Mouse (Mus musculus): ENCODE data around the gene Tacr2. TPM values are rescaled to one million over a fixed set of nuclear protein-coding genes. Genes with fewer than 3 reads are reported as not detected.

Gene Tacr2
- polyA plus RNA-seq, 1 experiment from 2014 or later = not detected

- no peaks in the 10 kb centered on the region for H3K27me3 ChIP-seq
- H3K4me2 ChIP-seq (replicated peaks) = no peak overlapping the region
- no peak overlapping the region for H3K9ac ChIP-seq
- 0 out of 2 replicates have a peak, but pooled peaks cover 4% of the 10 kb centered on the region for H3K36me3 ChIP-seq
- H3K4me3 ChIP-seq = no peak overlapping the region
- ATAC-seq (ENCODE audit: insufficient number of reproducible peaks, insufficient read depth, low FRiP score, low TSS enrichment) = no peak
- H3K9me3 ChIP-seq = no peaks in the 10 kb centered on the region
- peaks cover 21% of the 10 kb centered on the region for H3K4me1 ChIP-seq
- 38% methylated on average over 11 of the region's 11 CpGs for WGBS
- H3K27ac ChIP-seq = 0 out of 2 replicates have a peak overlapping the region, but pooled peaks have one; percentile 24
Observed at GRCm38 (mm10) chr10:62308896-62309491, 56.8 kb downstream of the Tacr2 start.

- Histone ChIP-seq H3K27ac (no peak overlapping the region), H3K4me2 (replicated peaks) (no peak overlapping the region), H3K4me1 (peaks cover 26% of the 10 kb centered on the region), H3K4me3 (no peak overlapping the region), H3K27me3 (no peaks in the 10 kb centered on the region), H3K9me3 (no peaks in the 10 kb centered on the region), H3K36me3 (0 out of 2 replicates have a peak, but pooled peaks cover under 1% of the 10 kb centered on the region), H3K9ac (no peak overlapping the region)
- ATAC-seq (ENCODE audit: insufficient number of reproducible peaks, insufficient read depth, low FRiP score, low TSS enrichment) = no peak
- WGBS = 73% methylated on average over 5 of the region's 5 CpGs
Observed at GRCm38 (mm10) chr10:62309593-62309992, 57.4 kb downstream of the Tacr2 start.

- Histone ChIP-seq H3K4me3 (no peak overlapping the region), H3K9me3 (no peaks in the 10 kb centered on the region), H3K36me3 (no peaks in the 10 kb centered on the region), H3K27me3 (no peaks in the 10 kb centered on the region), H3K4me2 (replicated peaks) (no peak overlapping the region), H3K27ac (no peak overlapping the region), H3K4me1 (peaks cover 26% of the 10 kb centered on the region), H3K9ac (no peak overlapping the region)
- ATAC-seq (ENCODE audit: insufficient number of reproducible peaks, insufficient read depth, low FRiP score, low TSS enrichment) = no peak
- WGBS = 64% methylated on average over 10 of the region's 10 CpGs
Observed at GRCm38 (mm10) chr10:62310259-62311039, 58.2 kb downstream of the Tacr2 start.

- H3K9ac ChIP-seq = no peak overlapping the region
- no peak overlapping the region for H3K4me3 ChIP-seq
- H3K36me3 ChIP-seq = no peaks in the 10 kb centered on the region
- H3K9me3 ChIP-seq = no peaks in the 10 kb centered on the region
- H3K4me1 ChIP-seq = peaks cover 24% of the 10 kb centered on the region
- H3K4me2 ChIP-seq (replicated peaks) = no peak overlapping the region
- H3K27ac ChIP-seq = 0 out of 2 replicates have a peak overlapping the region, but pooled peaks have one; percentile 11
- no peak for ATAC-seq (ENCODE audit: insufficient number of reproducible peaks, insufficient read depth, low FRiP score, low TSS enrichment)
- H3K27me3 ChIP-seq = no peaks in the 10 kb centered on the region
- 35% methylated on average over 6 of the region's 6 CpGs for WGBS
Observed at GRCm38 (mm10) chr10:62311464-62311863, 59.2 kb downstream of the Tacr2 start.

GRCm38 (mm10) chr10:62313140-62313539, 60.9 kb downstream of the Tacr2 start:
- Histone ChIP-seq H3K4me2 (replicated peaks) (no peak overlapping the region), H3K36me3 (no peaks in the 10 kb centered on the region), H3K9me3 (no peaks in the 10 kb centered on the region), H3K9ac (no peak overlapping the region), H3K27ac (no peak overlapping the region), H3K4me1 (peaks cover 19% of the 10 kb centered on the region; the same call in 1 of the 2 replicates), H3K27me3 (no peaks in the 10 kb centered on the region), H3K4me3 (no peak overlapping the region)
- 81% methylated on average over 7 of the region's 10 CpGs for WGBS
- ATAC-seq (ENCODE audit: insufficient number of reproducible peaks, insufficient read depth, low FRiP score, low TSS enrichment) = no peak

GRCm38 (mm10) chr10:62313885-62314424, 61.7 kb downstream of the Tacr2 start:
- no peak for ATAC-seq (ENCODE audit: insufficient number of reproducible peaks, insufficient read depth, low FRiP score, low TSS enrichment)
- WGBS = 57% methylated on average over 15 of the region's 15 CpGs
- Histone ChIP-seq H3K4me2 (replicated peaks) (no peak overlapping the region), H3K9me3 (no peaks in the 10 kb centered on the region), H3K36me3 (no peaks in the 10 kb centered on the region), H3K9ac (no peak overlapping the region), H3K4me1 (peaks cover 19% of the 10 kb centered on the region; the same call in 1 of the 2 replicates), H3K4me3 (no peak overlapping the region), H3K27me3 (no peaks in the 10 kb centered on the region), H3K27ac (no peak overlapping the region)

Other genes starting within 250 kb of the Tacr2 start
- gene Neurog3, start 119.3 kb upstream of the Tacr2 start, polyA plus RNA-seq (2016; fragmentation: Nextera tagmentation; extraction: Ambion mirVana) = 0.22 and 0.24 TPM in 2 replicates
- gene Fam241b, start 108.5 kb upstream of the Tacr2 start, polyA plus RNA-seq (2016; fragmentation: Nextera tagmentation; extraction: Ambion mirVana) = 20.9 and 22.3 TPM in 2 replicates
- gene Tspan15, start 21.2 kb upstream of the Tacr2 start, polyA plus RNA-seq (2016; fragmentation: Nextera tagmentation; extraction: Ambion mirVana) = 19.0 and 19.5 TPM in 2 replicates
- gene Hk1, start 127.5 kb downstream of the Tacr2 start, polyA plus RNA-seq (2016; fragmentation: Nextera tagmentation; extraction: Ambion mirVana) = 38.2 and 40.4 TPM in 2 replicates
- 2.0 TPM in 2 replicates for gene Hkdc1, start 170.1 kb downstream of the Tacr2 start, polyA plus RNA-seq (2016; fragmentation: Nextera tagmentation; extraction: Ambion mirVana)
- gene 4930507D05Rik, start 197.1 kb downstream of the Tacr2 start, polyA plus RNA-seq (2016; fragmentation: Nextera tagmentation; extraction: Ambion mirVana) = 0.75 and 0.92 TPM in 2 replicates
- 28.1 and 28.4 TPM in 2 replicates for gene Supv3l1, start 197.3 kb downstream of the Tacr2 start, polyA plus RNA-seq (2016; fragmentation: Nextera tagmentation; extraction: Ambion mirVana)
- 75.8 and 78.1 TPM in 2 replicates for gene Vps26a, start 234.4 kb downstream of the Tacr2 start, polyA plus RNA-seq (2016; fragmentation: Nextera tagmentation; extraction: Ambion mirVana)